Mouse (Mus musculus): ENCODE results near the gene P4ha3.

- TF ChIP-seq RAD21 (IDR thresholded peaks at IDR 0.05; ENCODE audit: low read depth, low read length) (no peak), MAX (IDR thresholded peaks at IDR 0.05; ENCODE audit: low read length) (no peak)
Measured at GRCm38 (mm10) chr7:100335921-100336320, 50.6 kb downstream of the P4ha3 start.

Data from MEL (cell line).